Mouse (Mus musculus): ENCODE measurements around the gene Srp72. TPM values are rescaled to one million over a fixed set of nuclear protein-coding genes. Genes with fewer than 3 reads are reported as not detected.

The Srp72 gene
- polyA plus RNA-seq, 1 experiment from 2014 or later, result 87.6 TPM

GRCm38 (mm10) chr5:76947758-76948157 lies 26.7 kb upstream of the Srp72 start:
- WGBS, result 94% methylated on average over 4 of the region's 4 CpGs
- Histone ChIP-seq H3K36me3 (replicated peaks; ENCODE audit: control insufficient read depth, insufficient read depth) (no peaks in the 10 kb centered on the region), H3K27me3 (ENCODE audit: control insufficient read depth, insufficient read depth, low read length) (no peaks in the 10 kb centered on the region), H3K4me2 (replicated peaks) (no peak overlapping the region), H3K9me3 (ENCODE audit: control insufficient read depth, low read length) (no peaks in the 10 kb centered on the region), H3K4me3 (replicated peaks; ENCODE audit: low read length) (no peak overlapping the region), H3K9ac (no peak overlapping the region), H3K27ac (no peak overlapping the region), H3K4me1 (replicated peaks; ENCODE audit: control insufficient read depth, insufficient read depth, low read length) (peaks cover 20% of the 10 kb centered on the region)
- no peak for DNase-seq (ENCODE audit: low spot score)
- ATAC-seq (ENCODE audit: low FRiP score), result no peak

- Histone ChIP-seq H3K4me2 (replicated peaks) (peak overlapping the region; percentile 70), H3K9me3 (ENCODE audit: control insufficient read depth, low read length) (no peaks in the 10 kb centered on the region), H3K27ac (peak overlapping the region; percentile 53; the same call in 1 of the 2 replicates), H3K9ac (peak overlapping the region; percentile 66), H3K4me3 (replicated peaks; ENCODE audit: low read length) (peak overlapping the region; percentile 61), H3K27me3 (ENCODE audit: control insufficient read depth, insufficient read depth, low read length) (no peaks in the 10 kb centered on the region), H3K4me1 (replicated peaks; ENCODE audit: control insufficient read depth, insufficient read depth, low read length) (peaks cover 22% of the 10 kb centered on the region), H3K36me3 (replicated peaks; ENCODE audit: control insufficient read depth, insufficient read depth) (no peaks in the 10 kb centered on the region)
- ATAC-seq (ENCODE audit: low FRiP score) (no peak), DNase-seq (ENCODE audit: low spot score) (no peak)
- under 1% methylated on average over 24 of the region's 24 CpGs for WGBS
Observed at GRCm38 (mm10) chr5:76950343-76951105, 24.0 kb upstream of the Srp72 start.

- peak within 1 kb of the TSS; percentile 61 for H3K4me3 ChIP-seq (replicated peaks; ENCODE audit: low read length)
- peak within 1 kb of the TSS; percentile 84 for H3K27ac ChIP-seq
- H3K9me3 ChIP-seq (ENCODE audit: control insufficient read depth, low read length), result no peaks in the 10 kb centered on the region
- WGBS, result under 1% methylated on average over 80 of the region's 81 CpGs
- peak within 1 kb of the TSS; percentile 73 for H3K9ac ChIP-seq
- ATAC-seq (ENCODE audit: low FRiP score), result peak; percentile 97
- peaks cover 22% of the 10 kb centered on the region for H3K4me1 ChIP-seq (replicated peaks; ENCODE audit: control insufficient read depth, insufficient read depth, low read length)
- H3K27me3 ChIP-seq (ENCODE audit: control insufficient read depth, insufficient read depth, low read length), result no peaks in the 10 kb centered on the region
- peaks cover 2% of the 10 kb centered on the region for H3K36me3 ChIP-seq (replicated peaks; ENCODE audit: control insufficient read depth, insufficient read depth)
- DNase-seq (ENCODE audit: low spot score), result peak; percentile 95
- H3K4me2 ChIP-seq (replicated peaks), result peak within 1 kb of the TSS; percentile 70
Observed at GRCm38 (mm10) chr5:76951106-76952027, 23.1 kb upstream of the Srp72 start, which contains the start of the genes Paics and Ppat. Paics (plus strand) TSS chr5:76951307. Ppat (minus strand) TSS chr5:76951578.

- H3K4me2 ChIP-seq (replicated peaks), result peak overlapping the region; percentile 70
- no peak for ATAC-seq (ENCODE audit: low FRiP score)
- H3K36me3 ChIP-seq (replicated peaks; ENCODE audit: control insufficient read depth, insufficient read depth), result peaks cover 12% of the 10 kb centered on the region
- H3K9ac ChIP-seq, result peak overlapping the region; percentile 73
- H3K4me1 ChIP-seq (replicated peaks; ENCODE audit: control insufficient read depth, insufficient read depth, low read length), result peaks cover 22% of the 10 kb centered on the region
- H3K27ac ChIP-seq, result peak overlapping the region; percentile 84
- 20% methylated on average over 7 of the region's 7 CpGs for WGBS
- no peak for DNase-seq (ENCODE audit: low spot score)
- no peaks in the 10 kb centered on the region for H3K27me3 ChIP-seq (ENCODE audit: control insufficient read depth, insufficient read depth, low read length)
- peak overlapping the region; percentile 61 for H3K4me3 ChIP-seq (replicated peaks; ENCODE audit: low read length)
- H3K9me3 ChIP-seq (ENCODE audit: control insufficient read depth, low read length), result no peaks in the 10 kb centered on the region
Observed at GRCm38 (mm10) chr5:76952112-76953040, 22.1 kb upstream of the Srp72 start.

GRCm38 (mm10) chr5:76953794-76954193 lies 20.7 kb upstream of the Srp72 start:
- Histone ChIP-seq H3K27me3 (ENCODE audit: control insufficient read depth, insufficient read depth, low read length) (no peaks in the 10 kb centered on the region), H3K4me1 (replicated peaks; ENCODE audit: control insufficient read depth, insufficient read depth, low read length) (peaks cover 22% of the 10 kb centered on the region), H3K4me3 (replicated peaks; ENCODE audit: low read length) (no peak overlapping the region), H3K9ac (no peak overlapping the region), H3K9me3 (ENCODE audit: control insufficient read depth, low read length) (no peaks in the 10 kb centered on the region), H3K36me3 (replicated peaks; ENCODE audit: control insufficient read depth, insufficient read depth) (peaks cover 25% of the 10 kb centered on the region), H3K27ac (no peak overlapping the region), H3K4me2 (replicated peaks) (no peak overlapping the region)
- ATAC-seq (ENCODE audit: low FRiP score) (no peak), DNase-seq (ENCODE audit: low spot score) (no peak)
- WGBS, result 77% methylated on average over 3 of the region's 3 CpGs

GRCm38 (mm10) chr5:76954271-76954900 lies 20.1 kb upstream of the Srp72 start:
- Histone ChIP-seq H3K4me2 (replicated peaks) (no peak overlapping the region), H3K9me3 (ENCODE audit: control insufficient read depth, low read length) (no peaks in the 10 kb centered on the region), H3K27ac (no peak overlapping the region), H3K27me3 (ENCODE audit: control insufficient read depth, insufficient read depth, low read length) (no peaks in the 10 kb centered on the region), H3K4me1 (replicated peaks; ENCODE audit: control insufficient read depth, insufficient read depth, low read length) (peaks cover 21% of the 10 kb centered on the region), H3K36me3 (replicated peaks; ENCODE audit: control insufficient read depth, insufficient read depth) (peaks cover 29% of the 10 kb centered on the region), H3K4me3 (replicated peaks; ENCODE audit: low read length) (no peak overlapping the region), H3K9ac (no peak overlapping the region)
- ATAC-seq (ENCODE audit: low FRiP score) (no peak), DNase-seq (ENCODE audit: low spot score) (no peak)
- 88% methylated on average over 6 of the region's 6 CpGs for WGBS

- H3K4me2 ChIP-seq (replicated peaks), result no peak overlapping the region
- peaks cover 11% of the 10 kb centered on the region for H3K4me1 ChIP-seq (replicated peaks; ENCODE audit: control insufficient read depth, insufficient read depth, low read length)
- no peaks in the 10 kb centered on the region for H3K9me3 ChIP-seq (ENCODE audit: control insufficient read depth, low read length)
- no peak overlapping the region for H3K4me3 ChIP-seq (replicated peaks; ENCODE audit: low read length)
- WGBS, result 92% methylated on average over 4 of the region's 4 CpGs
- H3K27me3 ChIP-seq (ENCODE audit: control insufficient read depth, insufficient read depth, low read length), result no peaks in the 10 kb centered on the region
- DNase-seq (ENCODE audit: low spot score), result no peak
- H3K27ac ChIP-seq, result no peak overlapping the region
- peaks cover 40% of the 10 kb centered on the region for H3K36me3 ChIP-seq (replicated peaks; ENCODE audit: control insufficient read depth, insufficient read depth)
- H3K9ac ChIP-seq, result no peak overlapping the region
- no peak for ATAC-seq (ENCODE audit: low FRiP score)
Observed at GRCm38 (mm10) chr5:76955474-76955873, 19.0 kb upstream of the Srp72 start.

GRCm38 (mm10) chr5:76957954-76958353 lies 16.5 kb upstream of the Srp72 start:
- Histone ChIP-seq H3K4me1 (replicated peaks; ENCODE audit: control insufficient read depth, insufficient read depth, low read length) (peaks cover under 1% of the 10 kb centered on the region; the same call in 1 of the 2 replicates), H3K4me3 (replicated peaks; ENCODE audit: low read length) (no peak overlapping the region), H3K27ac (no peak overlapping the region), H3K36me3 (replicated peaks; ENCODE audit: control insufficient read depth, insufficient read depth) (peaks cover 65% of the 10 kb centered on the region), H3K27me3 (ENCODE audit: control insufficient read depth, insufficient read depth, low read length) (no peaks in the 10 kb centered on the region), H3K4me2 (replicated peaks) (no peak overlapping the region), H3K9ac (no peak overlapping the region), H3K9me3 (ENCODE audit: control insufficient read depth, low read length) (no peaks in the 10 kb centered on the region)
- DNase-seq (ENCODE audit: low spot score), result no peak
- ATAC-seq (ENCODE audit: low FRiP score), result no peak
- WGBS, result 94% methylated on average over 1 of the region's 1 CpGs
